In genomic region chr4:111907926-111908325, GRCm38 (mm10) we compare ENCODE assay signal across 9 mouse cellular contexts. TPM values are rescaled to one million over a fixed set of nuclear protein-coding genes. Genes with fewer than 3 reads are reported as not detected.
DNase-seq lines count a peak whose midpoint lies in the region; ATAC-seq and TF ChIP-seq lines count a peak whose summit lies in the region.
"Had no signal": no experiment of that assay in that cellular context is flagged by ENCODE, and none has a peak within 500 bp of the region (broad histone marks: within the 10 kb centered on the region; RNA-seq: fewer than 3 reads in every experiment).

No protein-coding gene starts in this region.

- H3K36me3 ChIP-seq in hindbrain, embryonic 11.5 days (ENCODE audit: control insufficient read depth, insufficient read depth, low read length): no peaks in the 10 kb centered on the region
- no peaks in the 10 kb centered on the region for H3K36me3 ChIP-seq in hindbrain, embryonic 10.5 days
- no peaks in the 10 kb centered on the region for H3K36me3 ChIP-seq in liver, embryonic 14.5 days (replicated peaks; ENCODE audit: control insufficient read depth, insufficient read depth, low read depth)
- H3K36me3 ChIP-seq: liver, embryonic 15.5 days had no signal

- H3K4me3 ChIP-seq in hindbrain, embryonic 11.5 days (ENCODE audit: low read depth, low read length): no peak overlapping the region
- H3K4me3 ChIP-seq in hindbrain, embryonic 10.5 days: no peak overlapping the region
- no peak overlapping the region for H3K4me3 ChIP-seq in liver, embryonic 14.5 days (ENCODE audit: insufficient read depth in 1 of 2, low read depth in 2 of 2, low read length in 2 of 2)
- H3K4me3 ChIP-seq: liver, embryonic 15.5 days had no signal

- H3K27me3 ChIP-seq in hindbrain, embryonic 11.5 days (ENCODE audit: control insufficient read depth, insufficient read depth, low read length): no peaks in the 10 kb centered on the region
- no peaks in the 10 kb centered on the region for H3K27me3 ChIP-seq in hindbrain, embryonic 10.5 days (ENCODE audit: insufficient read depth, poor library complexity, severe bottlenecking)
- H3K27me3 ChIP-seq in liver, embryonic 14.5 days (ENCODE audit: control insufficient read depth, insufficient read depth, low read length): no peaks in the 10 kb centered on the region
- H3K27me3 ChIP-seq: liver, embryonic 15.5 days had no signal

- H3K9ac ChIP-seq in hindbrain, embryonic 11.5 days (ENCODE audit: low read depth, low read length): no peak overlapping the region
- no peak overlapping the region for H3K9ac ChIP-seq in liver, embryonic 14.5 days (replicated peaks)
- H3K9ac ChIP-seq: liver, embryonic 15.5 days had no signal

- H3K4me2 ChIP-seq in hindbrain, embryonic 11.5 days (replicated peaks; ENCODE audit: low read depth, low read length): no peak overlapping the region
- H3K4me2 ChIP-seq in liver, embryonic 14.5 days (ENCODE audit: low read depth): no peak overlapping the region
- H3K4me2 ChIP-seq: liver, embryonic 15.5 days had no signal

- no peak for TF ChIP-seq EP300 in liver, embryonic 14.5 days (IDR thresholded peaks at IDR 0.05; ENCODE audit: low read depth)

- peak; percentile 52 for TF ChIP-seq CTCF in liver, embryonic 14.5 days (IDR thresholded peaks at IDR 0.05; ENCODE audit: low read depth)

- no peak overlapping the region for H3K27ac ChIP-seq in hindbrain, embryonic 11.5 days (ENCODE audit: low read depth, low read length)
- H3K27ac ChIP-seq in hindbrain, embryonic 10.5 days: no peak overlapping the region
- H3K27ac ChIP-seq in liver, embryonic 14.5 days: no peak overlapping the region
- H3K27ac ChIP-seq: liver, embryonic 15.5 days had no signal

- peak; percentile 51; the same call in 1 of the 2 replicates for ATAC-seq in hindbrain, embryonic 11.5 days (ENCODE audit: low FRiP score)
- peak; percentile 54 for ATAC-seq in CD4-positive, CD25-positive, alpha-beta regulatory T cell, adult 4 months
- ATAC-seq in liver, embryonic 14.5 days (ENCODE audit: insufficient read depth): no peak
- no peak for ATAC-seq in monocyte, adult 5-6 weeks (replicated peaks; ENCODE audit: insufficient number of reproducible peaks, low FRiP score, low TSS enrichment, poor library complexity, severe bottlenecking)

- no peaks in the 10 kb centered on the region for H3K4me1 ChIP-seq in hindbrain, embryonic 11.5 days (replicated peaks; ENCODE audit: control insufficient read depth, insufficient read depth, low read length)
- H3K4me1 ChIP-seq in hindbrain, embryonic 10.5 days (replicated peaks): no peaks in the 10 kb centered on the region
- no peaks in the 10 kb centered on the region for H3K4me1 ChIP-seq in liver, embryonic 14.5 days (replicated peaks; ENCODE audit: control insufficient read depth in 2 of 2, insufficient read depth in 2 of 2, low read length in 1 of 2)
- H3K4me1 ChIP-seq: liver, embryonic 15.5 days had no signal

- peak; percentile 66 for DNase-seq in hindbrain, embryonic 11.5 days (ENCODE audit: low spot score)
- DNase-seq in hindbrain, embryonic 10.5 days (ENCODE audit: low spot score): no peak
- peak; percentile 18 for DNase-seq in c-Kit-positive CD71-negative TER-119-negative erythroid progenitor cells, embryonic 14.5 days (ENCODE audit: low read depth)
- peak in 1 of 3 experiments; percentile 5 for DNase-seq in liver, embryonic 14.5 days (ENCODE audit: low read depth in 3 of 3, low spot score in 3 of 3)
- DNase-seq in spleen, adult 12 weeks (ENCODE audit: low spot score): no peak
- DNase-seq in urinary bladder, postnatal 25 days (ENCODE audit: low spot score): no peak

- WGBS in hindbrain, embryonic 11.5 days: 53% methylated on average over 2 of the region's 2 CpGs
- 51% methylated on average over 2 of the region's 2 CpGs for WGBS in hindbrain, embryonic 10.5 days
- WGBS in liver, embryonic 14.5 days (ENCODE audit: insufficient replicate concordance): 22% methylated on average over 2 of the region's 2 CpGs

- H3K9me3 ChIP-seq in hindbrain, embryonic 11.5 days (ENCODE audit: control insufficient read depth, low read length): no peaks in the 10 kb centered on the region
- no peaks in the 10 kb centered on the region for H3K9me3 ChIP-seq in hindbrain, embryonic 10.5 days
- no peaks in the 10 kb centered on the region for H3K9me3 ChIP-seq in liver, embryonic 14.5 days (ENCODE audit: control insufficient read depth, low read length)
- H3K9me3 ChIP-seq: liver, embryonic 15.5 days had no signal

RNA-seq across cellular contexts. Expression of gene Slc5a9, which starts 5.2 kb away (rescaled TPM):
- not detected in 2 replicates for polyA plus RNA-seq in hindbrain, embryonic 11.5 days (2014; fragmentation: Nextera tagmentation; extraction: Ambion mirVana)
- 0.26 TPM in 1 of 2 replicates, not detected in the other for polyA plus RNA-seq in hindbrain, embryonic 10.5 days (2016; fragmentation: Nextera tagmentation; extraction: Ambion mirVana)
- polyA plus RNA-seq in CD4-positive, CD25-positive, alpha-beta regulatory T cell, adult 4 months (2017; shearing (Covaris generic)): not detected
- 0.01 and 0.04 TPM in 2 replicates for polyA plus RNA-seq in liver, embryonic 14.5 days (2012; rRNA removed)
- polyA plus RNA-seq in liver, embryonic 14.5 days (2014; fragmentation: Nextera tagmentation; extraction: Ambion mirVana): 0.03 TPM in 1 of 2 replicates, not detected in the other
- total RNA-seq in monocyte, adult 5-6 weeks (2017): not detected in 3 replicates

RNA-seq across cellular contexts. Expression of gene Skint8, which starts 11.3 kb away (rescaled TPM):
- not detected in 2 replicates for polyA plus RNA-seq in hindbrain, embryonic 11.5 days (2014; fragmentation: Nextera tagmentation; extraction: Ambion mirVana)
- polyA plus RNA-seq in hindbrain, embryonic 10.5 days (2016; fragmentation: Nextera tagmentation; extraction: Ambion mirVana): not detected in 2 replicates
- not detected for polyA plus RNA-seq in CD4-positive, CD25-positive, alpha-beta regulatory T cell, adult 4 months (2017; shearing (Covaris generic))
- polyA plus RNA-seq in liver, embryonic 14.5 days (2012; rRNA removed): not detected in 2 replicates
- polyA plus RNA-seq in liver, embryonic 14.5 days (2014; fragmentation: Nextera tagmentation; extraction: Ambion mirVana): not detected in 2 replicates
- total RNA-seq in monocyte, adult 5-6 weeks (2017): not detected in 3 replicates
- polyA plus RNA-seq: liver, embryonic 15.5 days had no signal

Comparison
In these comparisons a context has a peak if more than half of its experiments do, and no peak if none do; other contexts are left out.
1. DNase-seq: peak in hindbrain, embryonic 11.5 days (single experiment) and c-Kit-positive CD71-negative TER-119-negative erythroid progenitor cells, embryonic 14.5 days (single experiment); none in hindbrain, embryonic 10.5 days (single experiment), spleen, adult 12 weeks (single experiment) and urinary bladder, postnatal 25 days (single experiment).
2. ATAC-seq: peak in hindbrain, embryonic 11.5 days (single experiment) and CD4-positive, CD25-positive, alpha-beta regulatory T cell, adult 4 months (single experiment); none in liver, embryonic 14.5 days (single experiment) and monocyte, adult 5-6 weeks (single experiment).